Mouse (Mus musculus): Measurements from ENCODE around the gene Ophn1.

- TF ChIP-seq GATA1 (IDR thresholded peaks at IDR 0.05; ENCODE audit: borderline replicate concordance, low read length) (no peak), FLI1 (IDR thresholded peaks at IDR 0.05; ENCODE audit: low read length) (no peak)
These were observed 20.3 kb downstream of the Ophn1 start for GRCm38 (mm10) chrX:98870541-98870940.
